Mouse (Mus musculus) lung, embryonic 14.5 days (tissue): Measurements from ENCODE around the gene Dclre1a. TPM values are rescaled to one million over a fixed set of nuclear protein-coding genes. Genes with fewer than 3 reads are reported as not detected.
A peak's percentile ranks its signal among the peaks of the same experiment; 100 is the strongest.

Experiments
- ATAC-seq: fragments of 200-750 bp; cut with Nextera tagmentation; 2 replicates; pipeline ENCODE4 v1.8.0; 2017; ENCODE audit warnings: mild to moderate bottlenecking, moderate TSS enrichment, moderate library complexity; ENCODE audit not compliant: insufficient read depth
- DNase-seq: peaks from one replicate; pipeline ENCODE4 v3.0.0-alpha.2; 2015
- H3K27ac ChIP-seq: fragments of 300-500 bp; sonication (generic); 2 replicates; pipeline ENCODE4 v1.5.1; 2014; ENCODE audit warnings: low read depth, mild to moderate bottlenecking, moderate library complexity
- H3K27me3 ChIP-seq: fragments of 300-500 bp; sonication (generic); 2 replicates; pipeline ENCODE4 v1.6.1; 2014; ENCODE audit warnings: low read length, control low read depth; ENCODE audit not compliant: insufficient read depth
- H3K36me3 ChIP-seq: fragments of 300-500 bp; sonication (generic); 2 replicates; pipeline ENCODE4 v1.6.1; 2014; ENCODE audit warnings: control low read depth; ENCODE audit not compliant: insufficient read depth
- H3K4me1 ChIP-seq: fragments of 300-500 bp; sonication (generic); 2 replicates; pipeline ENCODE4 v1.6.1; 2014; ENCODE audit warnings: antibody characterized with exemption, control low read depth; ENCODE audit not compliant: insufficient read depth
- H3K4me2 ChIP-seq: fragments of 300-500 bp; sonication (generic); 2 replicates; pipeline ENCODE4 v1.6.1; 2014; ENCODE audit warnings: mild to moderate bottlenecking
- H3K4me3 ChIP-seq: fragments of 300-500 bp; sonication (generic); 2 replicates; pipeline ENCODE4 v1.5.1; 2014; ENCODE audit warnings: low read depth, low read length
- H3K9ac ChIP-seq: fragments of 300-500 bp; sonication (generic); 2 replicates; pipeline ENCODE4 v1.6.1; 2014
- H3K9me3 ChIP-seq: fragments of 300-500 bp; sonication (generic); 2 replicates; pipeline ENCODE4 v1.6.1; 2016; ENCODE audit warnings: low read depth, low read length, control low read depth
- CTCF ChIP-seq: IDR thresholded peaks from 2 replicates; pipeline ENCODE4 v1.5.1; 2016; ENCODE audit warnings: antibody characterized with exemption, low read depth
- WGBS: fragments of 180-500 bp; shearing (Covaris S2); extraction: QIAGEN DNeasy Blood & Tissue Kit; methylation state at CpG from one replicate; pipeline ENCODE4 v1.1.7; 2014; 5-methylcytosine and 5-hydroxymethylcytosine counted together
- polyA plus RNA-seq: library from polyadenylated mRNA; unstranded; fragments of >200 nt; fragmentation: Nextera tagmentation; extraction: Ambion mirVana; gene quantifications from 2 replicates; pipeline ENCODE4 v1.2.1, GENCODE M21; 2014

Dclre1a gene
- 17.7 and 20.2 TPM in 2 replicates for polyA plus RNA-seq

DNA sequence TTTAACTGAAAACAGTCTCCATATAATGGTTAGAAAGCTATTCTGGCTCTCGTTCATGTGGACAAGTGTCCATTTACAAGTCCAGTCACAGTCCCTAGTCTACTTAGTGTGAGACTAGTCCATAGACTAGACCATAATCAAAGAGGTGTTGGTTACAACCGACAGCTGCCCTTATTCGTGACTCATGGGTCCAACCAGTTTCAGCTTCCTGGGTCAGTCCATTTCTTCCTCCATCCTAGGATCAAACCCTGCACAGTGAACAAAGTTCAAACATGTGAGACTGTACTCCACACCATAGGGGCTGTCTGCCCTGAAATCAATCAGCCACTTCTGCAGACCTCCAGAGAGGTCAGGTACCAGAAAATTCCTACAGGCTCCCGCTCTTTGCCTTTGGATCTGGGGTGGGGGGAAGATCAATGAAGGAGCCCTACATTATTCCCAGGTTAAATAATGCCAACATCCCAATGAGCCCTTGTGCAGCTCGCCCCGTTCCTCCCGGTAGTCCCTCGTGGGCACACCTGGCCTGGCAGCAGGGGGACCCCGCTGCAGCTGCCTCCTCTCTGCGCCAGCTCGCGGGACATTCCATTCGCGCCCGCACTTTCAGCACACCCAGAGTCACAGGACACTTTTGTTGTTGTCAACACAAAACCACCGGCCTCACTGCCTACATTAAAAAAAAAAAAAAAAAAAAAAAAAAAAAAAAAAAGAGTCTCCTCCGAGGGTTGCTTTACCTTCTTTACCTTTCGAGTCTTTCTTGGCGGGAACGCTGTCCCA lies at the start of gene Dclre1a:
TSS of gene Dclre1a (minus strand) at position 767 of the 774 bp plus-strand sequence.
- H3K4me2 ChIP-seq, result peak within 1 kb of the TSS; percentile 93
- peak; percentile 38 for ATAC-seq
- H3K4me3 ChIP-seq, result peak within 1 kb of the TSS; percentile 91
- peak within 1 kb of the TSS; percentile 92 for H3K9ac ChIP-seq
- peaks cover 10% of the 10 kb centered on the region for H3K4me1 ChIP-seq
- peak; percentile 66 for DNase-seq
- 4% methylated on average over 20 of the region's 20 CpGs for WGBS
- no peaks in the 10 kb centered on the region for H3K27me3 ChIP-seq
- TF ChIP-seq CTCF, result peak; percentile 35; the same call in 1 of the 2 replicates
- H3K27ac ChIP-seq, result peak within 1 kb of the TSS; percentile 98
- no peaks in the 10 kb centered on the region for H3K9me3 ChIP-seq
- peaks cover 32% of the 10 kb centered on the region for H3K36me3 ChIP-seq

DNA sequence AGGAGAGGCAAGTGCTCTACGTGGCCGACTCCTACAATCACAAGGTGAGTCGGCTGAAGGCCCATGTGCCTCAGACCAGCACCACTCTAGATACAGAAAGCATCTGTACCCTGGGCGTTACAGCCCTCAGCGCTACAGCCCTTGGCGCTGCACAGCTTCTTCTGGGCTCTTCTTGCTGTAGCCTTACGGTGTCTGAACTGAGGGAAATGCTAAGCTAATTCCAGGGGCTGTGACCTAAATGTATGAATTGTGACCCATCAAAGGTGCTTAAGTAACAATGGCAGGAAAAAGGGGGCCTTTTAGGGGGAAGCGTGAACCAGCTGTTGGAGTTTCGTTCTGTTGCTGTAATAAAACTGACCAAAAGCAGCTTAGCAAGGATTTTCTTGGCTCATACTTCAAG lies 44.5 kb upstream of the Dclre1a start:
- Histone ChIP-seq H3K4me2 (no peak overlapping the region), H3K27ac (no peak overlapping the region), H3K4me1 (no peaks in the 10 kb centered on the region), H3K4me3 (no peak overlapping the region), H3K36me3 (peaks cover 88% of the 10 kb centered on the region), H3K27me3 (no peaks in the 10 kb centered on the region), H3K9ac (no peak overlapping the region), H3K9me3 (no peaks in the 10 kb centered on the region)
- ATAC-seq (no peak), DNase-seq (no peak)
- no peak for TF ChIP-seq CTCF
- WGBS, result 84% methylated on average over 9 of the region's 9 CpGs

DNA sequence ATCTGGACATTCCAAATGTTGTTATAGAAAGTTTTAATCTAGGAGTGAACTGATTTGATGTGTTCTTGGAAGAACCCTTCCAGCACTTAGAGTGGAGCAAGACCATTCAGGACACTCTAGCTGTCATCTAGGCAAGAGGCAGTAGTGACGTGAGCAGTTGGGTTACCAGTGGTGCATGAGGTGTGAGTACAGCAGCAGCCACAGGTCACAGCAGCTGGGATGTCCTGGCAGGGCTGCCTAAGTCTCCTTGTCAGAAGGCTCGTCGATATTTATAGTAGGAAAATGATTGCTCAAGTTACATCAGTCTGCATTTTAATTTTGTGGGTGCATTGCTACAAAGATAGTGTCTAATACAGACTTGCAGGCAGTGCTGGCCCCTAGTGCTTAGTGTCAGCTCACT lies 42.2 kb upstream of the Dclre1a start:
- ATAC-seq, result no peak
- 86% methylated on average over 3 of the region's 3 CpGs for WGBS

DNA sequence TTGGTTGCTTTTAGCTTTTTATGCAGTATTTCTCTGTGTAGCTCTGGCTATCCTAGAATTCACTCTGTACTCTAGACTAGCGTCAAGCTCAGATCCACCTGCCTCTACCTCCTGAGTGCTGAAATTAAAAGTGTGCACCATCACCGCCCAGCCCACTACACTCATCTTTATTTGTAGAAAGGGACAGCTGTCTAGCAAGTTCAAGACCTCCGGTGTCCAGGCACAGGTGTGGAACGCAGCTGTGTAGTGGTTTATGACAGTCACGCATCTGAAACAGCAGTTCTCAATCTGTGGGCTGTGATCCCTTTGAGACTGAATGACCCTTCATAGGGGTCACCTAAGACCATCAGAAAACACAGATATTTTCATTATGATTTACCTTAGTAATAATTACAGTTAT lies 41.4 kb upstream of the Dclre1a start:
- no peak for ATAC-seq
- no peak overlapping the region for H3K4me3 ChIP-seq
- DNase-seq, result no peak
- no peak overlapping the region for H3K27ac ChIP-seq
- WGBS, result 90% methylated on average over 5 of the region's 5 CpGs
- no peaks in the 10 kb centered on the region for H3K27me3 ChIP-seq
- no peak overlapping the region for H3K4me2 ChIP-seq
- no peak overlapping the region for H3K9ac ChIP-seq
- no peaks in the 10 kb centered on the region for H3K4me1 ChIP-seq
- TF ChIP-seq CTCF, result no peak
- H3K9me3 ChIP-seq, result no peaks in the 10 kb centered on the region
- H3K36me3 ChIP-seq, result peaks cover 65% of the 10 kb centered on the region

More for the DNA sequence above, 42.2 kb upstream of the Dclre1a start:
- DNase-seq, result no peak
- Histone ChIP-seq H3K4me1 (no peaks in the 10 kb centered on the region), H3K4me2 (no peak overlapping the region), H3K4me3 (no peak overlapping the region), H3K9ac (no peak overlapping the region), H3K27ac (no peak overlapping the region), H3K27me3 (no peaks in the 10 kb centered on the region), H3K36me3 (peaks cover 70% of the 10 kb centered on the region), H3K9me3 (no peaks in the 10 kb centered on the region)
- TF ChIP-seq CTCF, result no peak

DNA sequence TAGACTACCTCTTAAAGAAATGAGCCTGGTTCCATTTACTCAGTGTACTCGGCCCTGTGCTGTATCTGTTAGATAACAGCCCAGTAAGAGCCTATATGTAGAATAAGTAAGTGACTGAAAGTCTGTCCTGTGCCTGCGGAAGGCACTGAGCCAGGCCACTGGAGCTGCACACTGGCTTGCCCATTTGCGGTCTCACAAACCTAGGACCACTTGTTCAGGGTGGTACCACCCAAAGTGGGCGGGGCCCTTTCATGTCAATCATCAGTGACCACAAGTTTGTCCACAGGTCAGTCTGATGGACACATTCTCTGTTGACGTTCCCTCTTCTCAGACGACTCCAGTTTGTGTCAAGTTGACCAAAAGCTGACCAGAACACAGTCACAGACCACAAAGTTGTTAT lies 41.0 kb upstream of the Dclre1a start:
- Histone ChIP-seq H3K27me3 (no peaks in the 10 kb centered on the region), H3K9me3 (no peaks in the 10 kb centered on the region), H3K9ac (no peak overlapping the region), H3K4me1 (no peaks in the 10 kb centered on the region), H3K4me2 (no peak overlapping the region), H3K27ac (no peak overlapping the region), H3K4me3 (no peak overlapping the region), H3K36me3 (peaks cover 60% of the 10 kb centered on the region)
- WGBS, result 85% methylated on average over 6 of the region's 6 CpGs
- ATAC-seq (no peak), DNase-seq (no peak)
- no peak for TF ChIP-seq CTCF

DNA sequence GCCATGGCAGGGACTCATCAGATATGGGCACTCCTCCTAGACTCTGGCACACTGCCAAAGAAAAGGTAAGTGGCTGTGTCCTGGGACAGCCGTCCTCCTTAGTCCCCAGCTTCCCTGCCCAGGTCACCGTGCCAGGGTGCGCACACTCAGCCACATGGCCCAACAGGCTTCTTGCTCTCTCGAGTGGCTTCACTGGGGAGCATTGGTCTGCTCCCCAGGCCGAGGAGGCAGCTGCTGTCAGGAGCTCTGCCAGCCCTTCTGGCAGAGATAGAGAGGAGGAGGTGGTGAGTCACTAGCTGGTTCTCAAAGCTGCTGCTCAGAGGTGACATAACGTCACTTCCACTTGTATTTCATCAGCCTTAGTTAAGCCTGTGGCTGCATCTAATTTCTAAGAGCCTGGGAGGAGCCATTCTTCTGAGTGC lies 40.2 kb upstream of the Dclre1a start:
- DNase-seq, result peak; percentile 37
- H3K4me3 ChIP-seq, result no peak overlapping the region
- no peaks in the 10 kb centered on the region for H3K9me3 ChIP-seq
- WGBS, result 69% methylated on average over 6 of the region's 6 CpGs
- H3K27ac ChIP-seq, result 0 out of 2 replicates have a peak overlapping the region, but pooled peaks have one; percentile 34
- no peak for TF ChIP-seq CTCF
- no peaks in the 10 kb centered on the region; the same call in 1 of the 2 replicates for H3K4me1 ChIP-seq
- no peaks in the 10 kb centered on the region for H3K27me3 ChIP-seq
- H3K9ac ChIP-seq, result no peak overlapping the region
- no peak overlapping the region for H3K4me2 ChIP-seq
- peaks cover 58% of the 10 kb centered on the region for H3K36me3 ChIP-seq
- no peak for ATAC-seq

DNA sequence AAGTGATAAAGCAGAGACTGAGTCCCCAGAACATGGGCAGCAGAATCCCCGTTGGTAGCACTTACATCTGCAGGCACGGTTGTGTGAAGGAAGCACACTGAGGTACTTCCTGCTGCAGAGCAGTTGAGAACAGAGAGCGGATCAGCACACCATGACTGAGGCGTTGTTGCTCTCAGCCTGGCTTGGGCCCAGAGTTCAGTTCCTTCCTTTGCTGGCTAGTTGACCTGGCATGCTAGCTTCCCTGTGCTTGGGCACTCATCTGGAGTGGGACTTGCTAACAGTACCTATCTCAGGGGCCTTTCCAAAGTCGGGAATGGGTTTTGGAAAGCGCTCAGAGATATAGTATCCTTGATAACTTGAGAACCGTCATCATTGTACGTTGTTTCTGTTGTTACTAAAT lies 38.3 kb upstream of the Dclre1a start:
- H3K27ac ChIP-seq, result no peak overlapping the region
- H3K4me1 ChIP-seq, result no peaks in the 10 kb centered on the region; the same call in 1 of the 2 replicates
- no peaks in the 10 kb centered on the region for H3K27me3 ChIP-seq
- H3K9me3 ChIP-seq, result no peaks in the 10 kb centered on the region
- no peak overlapping the region for H3K9ac ChIP-seq
- DNase-seq (no peak), ATAC-seq (no peak)
- H3K4me3 ChIP-seq, result no peak overlapping the region
- 80% methylated on average over 8 of the region's 8 CpGs for WGBS
- peaks cover 51% of the 10 kb centered on the region for H3K36me3 ChIP-seq
- H3K4me2 ChIP-seq, result no peak overlapping the region
- TF ChIP-seq CTCF, result no peak
